Mouse (Mus musculus): ENCODE measurements at regions not wholly inside any gene's neighbourhood (a gene's known extent, or its start where the extent isn't known, plus 50 kb on each side); places are given as distances from the start of the nearest gene placed in this dataset.
A peak's percentile ranks its signal among the peaks of the same experiment; 100 is the strongest.

DNA sequence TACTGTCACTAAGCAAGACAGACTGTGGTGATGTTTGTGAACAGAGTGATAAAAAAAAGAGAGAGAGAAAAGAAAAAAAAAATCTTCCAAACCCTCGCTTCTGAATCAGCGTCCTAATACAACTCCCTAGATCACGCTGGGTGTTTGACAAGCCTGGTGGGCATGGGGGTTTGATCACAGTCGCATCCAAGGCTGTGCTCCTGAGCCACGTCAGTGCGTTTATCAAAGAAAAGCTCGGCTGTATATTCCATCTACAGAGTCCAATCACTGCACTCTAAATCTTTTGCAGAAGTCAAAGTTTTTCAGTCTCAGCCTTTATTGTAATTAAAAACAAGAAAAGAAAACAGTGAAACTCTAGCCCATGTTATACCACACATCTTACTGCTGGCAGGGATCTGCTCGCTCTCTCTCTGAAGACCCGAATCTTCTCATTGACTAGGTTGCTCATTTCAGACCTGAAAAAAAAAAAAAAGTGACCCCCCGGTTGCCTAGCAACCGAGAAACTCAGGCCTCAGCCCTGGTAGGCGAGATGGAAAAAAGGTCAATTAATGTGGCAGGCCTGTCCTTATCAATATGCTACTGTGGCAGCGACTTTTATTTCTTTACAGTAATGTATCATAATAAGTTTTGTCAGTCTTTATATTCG lies 121.2 kb upstream of the Eef1e1 start:
- WGBS, result 54% methylated on average over 14 of the region's 14 CpGs
- H3K4me1 ChIP-seq (ENCODE audit: control insufficient read depth, insufficient read depth, low read length), result no peaks in the 10 kb centered on the region
- H3K9ac ChIP-seq (replicated peaks; ENCODE audit: low read length), result no peak overlapping the region
- no peak for ATAC-seq (replicated peaks; ENCODE audit: insufficient number of reproducible peaks, low FRiP score, low TSS enrichment, low read depth)
- H3K27ac ChIP-seq (replicated peaks; ENCODE audit: low read depth, low read length), result no peak overlapping the region
- peak; percentile 31 for DNase-seq (ENCODE audit: low spot score)
- H3K27me3 ChIP-seq (ENCODE audit: control insufficient read depth, insufficient read depth, low read length), result no peaks in the 10 kb centered on the region
- no peaks in the 10 kb centered on the region for H3K36me3 ChIP-seq (replicated peaks; ENCODE audit: control insufficient read depth, insufficient read depth, low read depth, low read length)
- H3K9me3 ChIP-seq (replicated peaks; ENCODE audit: control insufficient read depth, low read length), result no peaks in the 10 kb centered on the region
- no peak overlapping the region for H3K4me3 ChIP-seq (ENCODE audit: low read depth, low read length)
- H3K4me2 ChIP-seq (ENCODE audit: low read depth, low read length), result no peak overlapping the region

DNA sequence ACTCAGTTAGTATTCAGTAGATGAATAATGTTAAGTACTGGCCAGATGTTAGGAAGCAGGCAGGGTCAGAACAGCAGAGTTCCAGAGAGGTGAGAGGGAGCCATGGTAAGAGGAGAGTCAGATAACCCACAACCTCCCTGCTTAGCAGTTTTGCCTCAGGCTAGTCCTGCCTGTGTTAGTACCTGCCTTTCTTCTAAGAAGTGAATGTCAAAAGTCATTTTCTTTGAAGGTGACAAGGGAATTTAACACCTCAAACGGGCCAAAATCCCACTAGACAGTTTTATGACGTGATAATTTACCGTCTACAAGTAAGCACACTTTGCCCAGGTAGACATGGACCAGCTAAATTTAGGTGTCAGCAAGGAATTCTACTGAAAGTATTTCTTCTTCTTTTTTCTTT lies 117.7 kb upstream of the Eef1e1 start:
- H3K27me3 ChIP-seq (ENCODE audit: control insufficient read depth, insufficient read depth, low read length), result no peaks in the 10 kb centered on the region
- DNase-seq (ENCODE audit: low spot score) (no peak), ATAC-seq (replicated peaks; ENCODE audit: insufficient number of reproducible peaks, low FRiP score, low TSS enrichment, low read depth) (no peak)
- no peaks in the 10 kb centered on the region for H3K36me3 ChIP-seq (replicated peaks; ENCODE audit: control insufficient read depth, insufficient read depth, low read depth, low read length)
- 72% methylated on average over 3 of the region's 3 CpGs for WGBS
- no peak overlapping the region for H3K4me3 ChIP-seq (ENCODE audit: low read depth, low read length)
- H3K9me3 ChIP-seq (replicated peaks; ENCODE audit: control insufficient read depth, low read length), result no peaks in the 10 kb centered on the region
- no peak overlapping the region for H3K4me2 ChIP-seq (ENCODE audit: low read depth, low read length)
- H3K9ac ChIP-seq (replicated peaks; ENCODE audit: low read length), result no peak overlapping the region
- H3K4me1 ChIP-seq (ENCODE audit: control insufficient read depth, insufficient read depth, low read length), result no peaks in the 10 kb centered on the region
- H3K27ac ChIP-seq (replicated peaks; ENCODE audit: low read depth, low read length), result no peak overlapping the region

DNA sequence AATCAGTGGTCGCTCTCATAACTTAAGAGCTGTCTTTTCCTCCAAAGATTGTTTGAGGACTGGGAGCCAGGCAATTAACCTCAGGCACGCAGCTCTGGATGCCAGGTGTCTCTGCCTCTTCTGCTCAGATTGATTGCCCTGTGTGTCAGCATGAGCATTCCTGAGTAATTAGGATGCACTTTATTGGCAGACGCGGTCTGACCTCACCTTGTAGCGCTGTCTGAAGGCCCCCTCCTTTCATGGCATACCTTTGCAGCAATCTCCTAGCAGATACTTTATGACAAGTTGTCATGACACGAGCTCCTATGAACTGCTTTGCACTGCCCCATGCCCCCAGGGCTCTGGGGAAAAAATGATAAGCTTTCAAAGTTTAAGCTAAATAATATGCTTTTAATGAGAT lies 114.1 kb upstream of the Eef1e1 start:
- Histone ChIP-seq H3K4me3 (ENCODE audit: low read depth, low read length) (no peak overlapping the region), H3K4me1 (ENCODE audit: control insufficient read depth, insufficient read depth, low read length) (no peaks in the 10 kb centered on the region), H3K36me3 (replicated peaks; ENCODE audit: control insufficient read depth, insufficient read depth, low read depth, low read length) (no peaks in the 10 kb centered on the region), H3K27ac (replicated peaks; ENCODE audit: low read depth, low read length) (no peak overlapping the region), H3K9ac (replicated peaks; ENCODE audit: low read length) (no peak overlapping the region), H3K9me3 (replicated peaks; ENCODE audit: control insufficient read depth, low read length) (no peaks in the 10 kb centered on the region), H3K27me3 (ENCODE audit: control insufficient read depth, insufficient read depth, low read length) (no peaks in the 10 kb centered on the region), H3K4me2 (ENCODE audit: low read depth, low read length) (no peak overlapping the region)
- DNase-seq (ENCODE audit: low spot score), result peak; percentile 40
- WGBS, result 57% methylated on average over 6 of the region's 6 CpGs
- no peak for ATAC-seq (replicated peaks; ENCODE audit: insufficient number of reproducible peaks, low FRiP score, low TSS enrichment, low read depth)

DNA sequence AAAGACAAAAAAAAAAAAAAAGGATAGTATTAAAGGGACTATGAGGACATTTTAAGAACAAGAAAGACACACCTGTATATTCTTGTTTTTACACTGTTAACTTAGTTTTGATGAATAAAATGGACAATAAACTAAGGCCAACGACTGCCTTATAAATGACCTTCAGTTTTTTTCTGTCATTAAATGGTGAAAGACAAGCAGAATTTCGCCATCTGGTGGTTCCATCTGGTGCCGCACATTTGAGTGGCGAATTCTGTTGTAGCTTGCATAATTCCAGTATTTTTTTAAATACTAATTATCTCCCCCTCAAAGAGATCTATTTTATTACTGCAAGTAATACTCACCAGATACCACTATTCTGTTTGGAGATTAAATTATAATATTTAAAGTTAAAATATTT lies 107.3 kb upstream of the Eef1e1 start:
- peak; percentile 56 for DNase-seq (ENCODE audit: low spot score)
- H3K27me3 ChIP-seq (ENCODE audit: control insufficient read depth, insufficient read depth, low read length), result no peaks in the 10 kb centered on the region
- no peaks in the 10 kb centered on the region for H3K36me3 ChIP-seq (replicated peaks; ENCODE audit: control insufficient read depth, insufficient read depth, low read depth, low read length)
- no peak overlapping the region for H3K27ac ChIP-seq (replicated peaks; ENCODE audit: low read depth, low read length)
- H3K9me3 ChIP-seq (replicated peaks; ENCODE audit: control insufficient read depth, low read length), result no peaks in the 10 kb centered on the region
- no peak overlapping the region for H3K4me3 ChIP-seq (ENCODE audit: low read depth, low read length)
- H3K4me2 ChIP-seq (ENCODE audit: low read depth, low read length), result no peak overlapping the region
- no peak for ATAC-seq (replicated peaks; ENCODE audit: insufficient number of reproducible peaks, low FRiP score, low TSS enrichment, low read depth)
- no peak overlapping the region for H3K9ac ChIP-seq (replicated peaks; ENCODE audit: low read length)
- WGBS, result 36% methylated on average over 4 of the region's 4 CpGs
- H3K4me1 ChIP-seq (ENCODE audit: control insufficient read depth, insufficient read depth, low read length), result no peaks in the 10 kb centered on the region

DNA sequence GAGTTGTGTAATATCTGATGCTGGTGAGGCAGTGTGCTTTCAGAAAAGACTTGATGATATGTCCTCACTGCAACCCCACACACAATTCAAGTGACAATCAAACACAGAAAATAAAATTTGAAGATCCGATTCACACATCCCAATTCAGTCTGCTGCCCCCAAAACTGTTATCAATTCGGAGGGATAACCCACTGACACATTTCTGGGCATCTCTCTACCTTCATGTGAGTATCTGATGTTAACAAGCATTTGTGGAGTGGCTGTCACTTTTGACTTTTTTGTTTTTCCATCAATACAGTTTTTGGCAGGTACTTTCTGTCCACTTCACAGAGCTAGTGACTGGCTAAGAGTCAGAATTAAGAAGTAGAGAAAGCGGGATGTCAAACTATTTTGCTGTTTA lies 101.4 kb upstream of the Eef1e1 start:
- Histone ChIP-seq H3K9me3 (replicated peaks; ENCODE audit: control insufficient read depth, low read length) (no peaks in the 10 kb centered on the region), H3K27ac (replicated peaks; ENCODE audit: low read depth, low read length) (no peak overlapping the region), H3K4me3 (ENCODE audit: low read depth, low read length) (no peak overlapping the region), H3K9ac (replicated peaks; ENCODE audit: low read length) (no peak overlapping the region), H3K36me3 (replicated peaks; ENCODE audit: control insufficient read depth, insufficient read depth, low read depth, low read length) (no peaks in the 10 kb centered on the region), H3K27me3 (ENCODE audit: control insufficient read depth, insufficient read depth, low read length) (no peaks in the 10 kb centered on the region), H3K4me2 (ENCODE audit: low read depth, low read length) (no peak overlapping the region), H3K4me1 (ENCODE audit: control insufficient read depth, insufficient read depth, low read length) (no peaks in the 10 kb centered on the region)
- WGBS, result 94% methylated on average over 3 of the region's 3 CpGs
- no peak for DNase-seq (ENCODE audit: low spot score)
- ATAC-seq (replicated peaks; ENCODE audit: insufficient number of reproducible peaks, low FRiP score, low TSS enrichment, low read depth), result no peak

DNA sequence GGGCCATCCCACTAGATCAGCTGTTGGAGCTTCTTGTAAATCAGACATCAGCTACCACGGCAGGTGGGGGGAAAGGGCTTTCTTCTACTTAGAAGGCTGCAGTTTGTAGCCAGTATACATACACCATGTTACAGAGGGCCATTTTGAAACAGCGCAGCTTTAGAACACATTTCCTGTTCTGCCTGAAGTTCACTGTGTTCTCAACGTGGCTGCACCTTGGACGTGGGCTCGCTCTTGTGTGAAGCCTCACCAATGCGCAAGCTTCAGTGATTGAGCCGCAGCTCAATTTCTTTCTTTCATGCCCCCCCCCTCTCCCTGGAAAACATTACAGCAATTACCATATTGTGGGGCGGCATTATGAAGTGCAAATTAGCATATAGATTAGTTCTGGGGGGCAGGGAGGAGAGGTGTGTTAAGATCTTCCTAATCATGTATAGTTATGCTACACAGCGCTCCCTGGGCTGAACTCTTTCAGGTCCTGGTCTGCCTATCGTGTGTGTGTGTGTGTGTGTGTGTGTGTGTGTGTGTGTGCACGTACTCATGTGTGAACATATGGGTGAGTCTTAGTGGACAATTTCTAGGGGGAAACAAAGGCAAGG lies 97.9 kb upstream of the Eef1e1 start:
- no peak for ATAC-seq (replicated peaks; ENCODE audit: insufficient number of reproducible peaks, low FRiP score, low TSS enrichment, low read depth)
- H3K27me3 ChIP-seq (ENCODE audit: control insufficient read depth, insufficient read depth, low read length), result no peaks in the 10 kb centered on the region
- no peaks in the 10 kb centered on the region; the same call in 1 of the 2 replicates for H3K9me3 ChIP-seq (replicated peaks; ENCODE audit: control insufficient read depth, low read length)
- no peak overlapping the region for H3K27ac ChIP-seq (replicated peaks; ENCODE audit: low read depth, low read length)
- DNase-seq (ENCODE audit: low spot score), result no peak
- no peak overlapping the region for H3K4me2 ChIP-seq (ENCODE audit: low read depth, low read length)
- H3K36me3 ChIP-seq (replicated peaks; ENCODE audit: control insufficient read depth, insufficient read depth, low read depth, low read length), result no peaks in the 10 kb centered on the region
- H3K4me3 ChIP-seq (ENCODE audit: low read depth, low read length), result no peak overlapping the region
- WGBS, result 82% methylated on average over 11 of the region's 11 CpGs
- no peaks in the 10 kb centered on the region for H3K4me1 ChIP-seq (ENCODE audit: control insufficient read depth, insufficient read depth, low read length)
- no peak overlapping the region for H3K9ac ChIP-seq (replicated peaks; ENCODE audit: low read length)

DNA sequence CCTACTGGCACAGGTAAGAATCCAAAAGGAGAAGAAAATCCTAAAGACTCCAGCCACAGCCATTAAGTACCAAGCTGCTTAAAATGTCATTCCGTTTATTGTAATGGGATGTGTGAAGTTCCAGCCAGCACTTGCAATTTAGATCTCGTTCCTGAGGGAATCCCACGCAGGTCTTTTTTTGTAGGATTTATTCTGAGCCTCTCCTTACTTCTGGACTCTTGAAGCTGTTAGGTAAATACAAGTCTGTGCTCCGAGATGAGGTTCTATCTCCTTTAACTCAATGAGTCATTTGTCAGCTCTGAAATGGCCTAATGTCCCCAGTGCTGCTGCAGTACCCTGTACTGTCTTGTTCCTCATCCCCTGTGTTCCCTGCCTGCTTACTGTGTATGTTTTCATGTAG lies 94.9 kb upstream of the Eef1e1 start:
- H3K4me1 ChIP-seq (ENCODE audit: control insufficient read depth, insufficient read depth, low read length), result no peaks in the 10 kb centered on the region
- H3K9ac ChIP-seq (replicated peaks; ENCODE audit: low read length), result no peak overlapping the region
- H3K9me3 ChIP-seq (replicated peaks; ENCODE audit: control insufficient read depth, low read length), result no peaks in the 10 kb centered on the region; the same call in 1 of the 2 replicates
- DNase-seq (ENCODE audit: low spot score) (no peak), ATAC-seq (replicated peaks; ENCODE audit: insufficient number of reproducible peaks, low FRiP score, low TSS enrichment, low read depth) (no peak)
- no peak overlapping the region for H3K4me3 ChIP-seq (ENCODE audit: low read depth, low read length)
- no peaks in the 10 kb centered on the region for H3K27me3 ChIP-seq (ENCODE audit: control insufficient read depth, insufficient read depth, low read length)
- H3K4me2 ChIP-seq (ENCODE audit: low read depth, low read length), result no peak overlapping the region
- 84% methylated on average over 4 of the region's 4 CpGs for WGBS
- H3K36me3 ChIP-seq (replicated peaks; ENCODE audit: control insufficient read depth, insufficient read depth, low read depth, low read length), result no peaks in the 10 kb centered on the region
- H3K27ac ChIP-seq (replicated peaks; ENCODE audit: low read depth, low read length), result no peak overlapping the region

DNA sequence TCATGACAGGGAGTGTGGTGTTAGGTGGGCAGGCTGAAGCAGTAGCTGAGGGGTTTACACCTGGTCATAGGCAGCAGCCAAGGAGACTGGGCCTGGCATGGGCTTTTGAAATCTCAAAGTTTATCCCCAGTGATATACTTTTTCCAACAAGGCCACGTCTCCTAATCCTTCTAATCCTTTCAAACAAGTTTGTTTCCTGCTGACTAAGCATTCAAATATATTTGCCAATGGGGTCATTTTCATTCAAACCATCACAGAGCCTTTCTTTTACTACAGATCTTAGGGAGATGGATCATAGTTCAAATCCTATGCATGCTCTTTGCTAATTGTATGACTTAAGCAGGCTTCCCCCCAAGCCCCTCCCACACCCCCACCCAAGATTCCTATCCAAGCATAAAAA lies 93.0 kb upstream of the Eef1e1 start:
- no peak for ATAC-seq (replicated peaks; ENCODE audit: insufficient number of reproducible peaks, low FRiP score, low TSS enrichment, low read depth)
- no peak overlapping the region for H3K9ac ChIP-seq (replicated peaks; ENCODE audit: low read length)
- no peaks in the 10 kb centered on the region for H3K4me1 ChIP-seq (ENCODE audit: control insufficient read depth, insufficient read depth, low read length)
- no peaks in the 10 kb centered on the region for H3K36me3 ChIP-seq (replicated peaks; ENCODE audit: control insufficient read depth, insufficient read depth, low read depth, low read length)
- H3K27ac ChIP-seq (replicated peaks; ENCODE audit: low read depth, low read length), result no peak overlapping the region
- DNase-seq (ENCODE audit: low spot score), result no peak
- H3K4me2 ChIP-seq (ENCODE audit: low read depth, low read length), result no peak overlapping the region
- no peak overlapping the region for H3K4me3 ChIP-seq (ENCODE audit: low read depth, low read length)
- H3K27me3 ChIP-seq (ENCODE audit: control insufficient read depth, insufficient read depth, low read length), result no peaks in the 10 kb centered on the region
- no peaks in the 10 kb centered on the region; the same call in 1 of the 2 replicates for H3K9me3 ChIP-seq (replicated peaks; ENCODE audit: control insufficient read depth, low read length)
- WGBS, result 96% methylated on average over 1 of the region's 1 CpGs
